Mouse (Mus musculus): ENCODE measurements at regions not wholly inside any gene's neighbourhood (a gene's known extent, or its start where the extent isn't known, plus 50 kb on each side); places are given as distances from the start of the nearest gene placed in this dataset.

- no peak for DNase-seq (ENCODE audit: low read depth, low spot score)
Observed at GRCm38 (mm10) chr8:116298891-116299290, 205.9 kb upstream of the Dynlrb2 start.

- DNase-seq (ENCODE audit: low read depth, low spot score): no peak
Observed at GRCm38 (mm10) chr8:116290671-116291245, 214.0 kb upstream of the Dynlrb2 start.

- no peak for DNase-seq (ENCODE audit: low read depth, low spot score)
Observed at GRCm38 (mm10) chr8:116289237-116289636, 215.5 kb upstream of the Dynlrb2 start.

- no peak for DNase-seq (ENCODE audit: low read depth, low spot score)
Observed at GRCm38 (mm10) chr8:116283990-116284389, 220.8 kb upstream of the Dynlrb2 start.

GRCm38 (mm10) chr8:116282341-116282740 lies 222.4 kb upstream of the Dynlrb2 start:
- no peak for DNase-seq (ENCODE audit: low read depth, low spot score)

GRCm38 (mm10) chr8:116275014-116275413 lies 229.8 kb upstream of the Dynlrb2 start:
- no peak for DNase-seq (ENCODE audit: low read depth, low spot score)

- no peak for DNase-seq (ENCODE audit: low read depth, low spot score)
Observed at GRCm38 (mm10) chr8:116271238-116271637, 233.5 kb upstream of the Dynlrb2 start.

- no peak for DNase-seq (ENCODE audit: low read depth, low spot score)
Observed at GRCm38 (mm10) chr8:116269393-116269792, 235.4 kb upstream of the Dynlrb2 start.

- no peak for DNase-seq (ENCODE audit: low read depth, low spot score)
Observed at GRCm38 (mm10) chr8:116268685-116269084, 236.1 kb upstream of the Dynlrb2 start.

- no peak for DNase-seq (ENCODE audit: low read depth, low spot score)
Observed at GRCm38 (mm10) chr8:116268161-116268560, 236.6 kb upstream of the Dynlrb2 start.

- no peak for DNase-seq (ENCODE audit: low read depth, low spot score)
Observed at GRCm38 (mm10) chr8:116267021-116267420, 237.8 kb upstream of the Dynlrb2 start.

- DNase-seq (ENCODE audit: low read depth, low spot score): no peak
Observed at GRCm38 (mm10) chr8:116265591-116265990, 239.2 kb upstream of the Dynlrb2 start.

- DNase-seq (ENCODE audit: low read depth, low spot score): no peak
Observed at GRCm38 (mm10) chr8:116264078-116264477, 240.7 kb upstream of the Dynlrb2 start.

GRCm38 (mm10) chr8:116261286-116261685 lies 243.5 kb upstream of the Dynlrb2 start:
- peak; percentile 17 for DNase-seq (ENCODE audit: low read depth, low spot score)

- DNase-seq (ENCODE audit: low read depth, low spot score): no peak
Observed at GRCm38 (mm10) chr8:116255398-116255797, 249.4 kb upstream of the Dynlrb2 start.

GRCm38 (mm10) chr8:116252455-116253216 lies 252.1 kb upstream of the Dynlrb2 start:
- DNase-seq (ENCODE audit: low read depth, low spot score): no peak

- no peak for DNase-seq (ENCODE audit: low read depth, low spot score)
Observed at GRCm38 (mm10) chr8:116248398-116248797, 256.4 kb upstream of the Dynlrb2 start.

GRCm38 (mm10) chr8:116243493-116243892 lies 261.3 kb upstream of the Dynlrb2 start:
- DNase-seq (ENCODE audit: low read depth, low spot score): no peak

- DNase-seq (ENCODE audit: low read depth, low spot score): no peak
Observed at GRCm38 (mm10) chr8:116242972-116243371, 261.8 kb upstream of the Dynlrb2 start.

GRCm38 (mm10) chr8:116241987-116242242 lies 262.9 kb upstream of the Dynlrb2 start:
- DNase-seq (ENCODE audit: low read depth, low spot score): no peak

GRCm38 (mm10) chr8:116241146-116241986 lies 263.4 kb upstream of the Dynlrb2 start:
- no peak for DNase-seq (ENCODE audit: low read depth, low spot score)

- no peak for DNase-seq (ENCODE audit: low read depth, low spot score)
Observed at GRCm38 (mm10) chr8:116238670-116239069, 266.1 kb upstream of the Dynlrb2 start.

All from 3T3-L1 (cell line).